Mouse (Mus musculus) bone marrow macrophage, adult 2 months (primary cell): ENCODE measurements around the gene Pdp2.

Source experiments
- CTCF ChIP-seq: IDR thresholded peaks from 2 replicates; pipeline ENCODE4 v1.5.1; 2012; ENCODE audit warnings: low read depth, mild to moderate bottlenecking, low read length, moderate library complexity
- POLR2A ChIP-seq: IDR thresholded peaks from 2 replicates; pipeline ENCODE4 v1.6.1; 2012; ENCODE audit warnings: mild to moderate bottlenecking, low read depth, low read length, borderline replicate concordance

DNA sequence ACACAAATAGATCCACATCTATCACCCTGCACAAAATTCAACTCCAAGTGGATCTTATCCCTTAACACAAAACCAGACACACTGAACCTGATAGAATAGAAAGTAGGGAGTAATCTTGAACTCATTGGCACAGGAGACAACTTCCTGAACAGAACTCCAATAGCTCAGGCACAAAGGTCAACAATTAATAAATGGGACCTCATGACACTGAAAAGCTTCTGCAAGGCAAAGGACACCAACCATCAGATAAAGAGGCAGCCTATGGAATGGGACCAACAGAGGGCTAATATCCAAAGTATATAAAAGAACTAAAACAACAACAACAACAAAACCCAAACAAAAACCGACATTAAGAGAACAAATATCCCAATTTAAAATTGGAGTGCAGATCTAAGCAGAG, 6.7 kb upstream of the Pdp2 start:
- TF ChIP-seq CTCF, result no peak
- TF ChIP-seq POLR2A, result no peak
